Mouse (Mus musculus): ENCODE results near the gene Pla2g3. TPM values are rescaled to one million over a fixed set of nuclear protein-coding genes. Genes with fewer than 3 reads are reported as not detected.

Pla2g3 gene
- polyA plus RNA-seq (2014; fragmentation: Nextera tagmentation; extraction: Ambion mirVana), result 0.75 and 0.76 TPM in 2 replicates

DNA sequence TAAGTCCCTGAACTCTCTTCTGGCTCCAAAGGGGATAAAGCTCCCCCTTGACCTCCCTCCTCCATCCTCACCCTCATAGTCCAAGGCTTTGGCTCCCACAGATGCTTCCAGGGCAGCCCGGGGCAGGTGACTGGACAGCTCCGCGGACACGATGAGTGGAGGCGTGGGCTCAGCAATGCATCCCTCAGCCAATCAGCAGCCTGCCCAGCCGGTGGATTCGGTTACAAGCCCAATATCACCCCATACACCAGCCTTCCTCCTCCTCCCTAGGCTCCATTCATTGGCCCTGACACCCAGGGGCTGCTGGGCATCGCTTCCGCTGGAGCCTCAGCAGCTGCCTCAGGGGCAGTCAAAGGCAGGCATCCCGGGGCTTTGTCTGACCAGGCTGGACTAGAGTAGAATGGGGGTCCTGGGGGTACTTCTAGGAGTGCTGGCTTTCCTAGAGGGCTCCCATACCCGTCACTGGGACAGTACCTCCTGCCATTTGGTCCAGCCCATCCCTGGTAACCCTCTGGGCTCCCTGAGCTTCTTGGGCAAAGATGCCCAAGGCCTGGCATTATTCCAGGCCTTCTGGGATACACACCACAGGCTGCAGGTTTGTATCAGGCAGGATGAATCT is at the start of gene Pla2g3:
TSS of gene Pla2g3 (plus strand) at position 333 of the 619 bp plus-strand sequence.
- Histone ChIP-seq H3K4me2 (ENCODE audit: low read depth, severe bottlenecking) (0 out of 2 replicates have a peak within 1 kb of the TSS, but pooled peaks have one; percentile 12), H3K27me3 (ENCODE audit: control insufficient read depth, insufficient read depth, low read length) (no peaks in the 10 kb centered on the region), H3K9ac (ENCODE audit: low read length) (0 out of 2 replicates have a peak within 1 kb of the TSS, but pooled peaks have one; percentile 27), H3K27ac (replicated peaks; ENCODE audit: low read depth, low read length) (no peak within 1 kb of the TSS), H3K9me3 (ENCODE audit: control insufficient read depth, low read length) (no peaks in the 10 kb centered on the region), H3K4me1 (ENCODE audit: control insufficient read depth, insufficient read depth, low read length) (no peaks in the 10 kb centered on the region), H3K4me3 (ENCODE audit: low read depth, low read length) (no peak within 1 kb of the TSS), H3K36me3 (ENCODE audit: control insufficient read depth, insufficient read depth, low read length) (no peaks in the 10 kb centered on the region)
- 20% methylated on average over 11 of the region's 11 CpGs for WGBS
- peak; percentile 37 for DNase-seq (ENCODE audit: low spot score)
- no peak for ATAC-seq (ENCODE audit: insufficient number of reproducible peaks, low FRiP score, low TSS enrichment, low read depth)

- H3K4me3 ChIP-seq (ENCODE audit: low read depth, low read length), result no peak overlapping the region
- DNase-seq (ENCODE audit: low spot score), result no peak
- no peak overlapping the region for H3K4me2 ChIP-seq (ENCODE audit: low read depth, severe bottlenecking)
- no peaks in the 10 kb centered on the region for H3K4me1 ChIP-seq (ENCODE audit: control insufficient read depth, insufficient read depth, low read length)
- no peaks in the 10 kb centered on the region for H3K9me3 ChIP-seq (ENCODE audit: control insufficient read depth, low read length)
- no peaks in the 10 kb centered on the region for H3K36me3 ChIP-seq (ENCODE audit: control insufficient read depth, insufficient read depth, low read length)
- no peak overlapping the region for H3K9ac ChIP-seq (ENCODE audit: low read length)
- no peaks in the 10 kb centered on the region for H3K27me3 ChIP-seq (ENCODE audit: control insufficient read depth, insufficient read depth, low read length)
- H3K27ac ChIP-seq (replicated peaks; ENCODE audit: low read depth, low read length), result no peak overlapping the region
- ATAC-seq (ENCODE audit: insufficient number of reproducible peaks, low FRiP score, low TSS enrichment, low read depth), result no peak
Measured at GRCm38 (mm10) chr11:3441696-3442443, 46.2 kb upstream of the Pla2g3 start.

DNA sequence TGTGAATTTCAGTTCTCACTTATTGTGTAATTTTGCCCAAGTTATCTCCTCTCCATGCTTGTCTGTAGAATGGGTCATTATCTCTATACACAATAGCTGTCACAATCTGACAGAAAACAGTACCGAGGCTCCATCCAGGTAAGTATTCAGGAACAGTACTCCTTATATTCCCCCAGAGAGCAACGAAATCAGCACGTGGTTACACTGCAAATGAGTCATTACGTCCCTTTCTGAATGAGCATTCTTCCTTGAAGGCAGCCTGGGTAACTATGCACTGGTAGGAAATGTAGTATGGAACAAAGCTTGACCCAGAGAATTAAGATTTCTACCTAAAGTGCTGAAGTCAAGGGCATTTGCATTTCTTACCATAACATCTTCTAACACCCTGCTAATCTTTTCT is 45.4 kb upstream of the Pla2g3 start:
- 75% methylated on average over 4 of the region's 4 CpGs for WGBS
- no peak overlapping the region for H3K4me3 ChIP-seq (ENCODE audit: low read depth, low read length)

GRCm38 (mm10) chr11:3443091-3443490 is 45.0 kb upstream of the Pla2g3 start:
- DNase-seq (ENCODE audit: low spot score), result no peak
- WGBS, result 93% methylated on average over 2 of the region's 2 CpGs
- no peaks in the 10 kb centered on the region for H3K9me3 ChIP-seq (ENCODE audit: control insufficient read depth, low read length)
- no peaks in the 10 kb centered on the region for H3K4me1 ChIP-seq (ENCODE audit: control insufficient read depth, insufficient read depth, low read length)
- no peak overlapping the region for H3K27ac ChIP-seq (replicated peaks; ENCODE audit: low read depth, low read length)
- no peak for ATAC-seq (ENCODE audit: insufficient number of reproducible peaks, low FRiP score, low TSS enrichment, low read depth)
- no peaks in the 10 kb centered on the region for H3K36me3 ChIP-seq (ENCODE audit: control insufficient read depth, insufficient read depth, low read length)
- H3K4me2 ChIP-seq (ENCODE audit: low read depth, severe bottlenecking), result no peak overlapping the region
- H3K27me3 ChIP-seq (ENCODE audit: control insufficient read depth, insufficient read depth, low read length), result no peaks in the 10 kb centered on the region
- no peak overlapping the region for H3K9ac ChIP-seq (ENCODE audit: low read length)
- H3K4me3 ChIP-seq (ENCODE audit: low read depth, low read length), result no peak overlapping the region

More for the DNA sequence above, 45.4 kb upstream of the Pla2g3 start:
- ATAC-seq (ENCODE audit: insufficient number of reproducible peaks, low FRiP score, low TSS enrichment, low read depth), result no peak
- no peak overlapping the region for H3K27ac ChIP-seq (replicated peaks; ENCODE audit: low read depth, low read length)
- H3K9me3 ChIP-seq (ENCODE audit: control insufficient read depth, low read length), result no peaks in the 10 kb centered on the region
- no peaks in the 10 kb centered on the region for H3K4me1 ChIP-seq (ENCODE audit: control insufficient read depth, insufficient read depth, low read length)
- H3K27me3 ChIP-seq (ENCODE audit: control insufficient read depth, insufficient read depth, low read length), result no peaks in the 10 kb centered on the region
- H3K9ac ChIP-seq (ENCODE audit: low read length), result no peak overlapping the region
- DNase-seq (ENCODE audit: low spot score), result no peak
- no peaks in the 10 kb centered on the region for H3K36me3 ChIP-seq (ENCODE audit: control insufficient read depth, insufficient read depth, low read length)
- H3K4me2 ChIP-seq (ENCODE audit: low read depth, severe bottlenecking), result no peak overlapping the region

GRCm38 (mm10) chr11:3444875-3445274 is 43.2 kb upstream of the Pla2g3 start:
- WGBS, result 91% methylated on average over 8 of the region's 8 CpGs
- no peaks in the 10 kb centered on the region for H3K27me3 ChIP-seq (ENCODE audit: control insufficient read depth, insufficient read depth, low read length)
- H3K9ac ChIP-seq (ENCODE audit: low read length), result no peak overlapping the region
- no peak overlapping the region for H3K4me2 ChIP-seq (ENCODE audit: low read depth, severe bottlenecking)
- H3K27ac ChIP-seq (replicated peaks; ENCODE audit: low read depth, low read length), result no peak overlapping the region
- H3K4me3 ChIP-seq (ENCODE audit: low read depth, low read length), result no peak overlapping the region
- ATAC-seq (ENCODE audit: insufficient number of reproducible peaks, low FRiP score, low TSS enrichment, low read depth) (no peak), DNase-seq (ENCODE audit: low spot score) (no peak)
- H3K36me3 ChIP-seq (ENCODE audit: control insufficient read depth, insufficient read depth, low read length), result no peaks in the 10 kb centered on the region
- no peaks in the 10 kb centered on the region for H3K9me3 ChIP-seq (ENCODE audit: control insufficient read depth, low read length)
- no peaks in the 10 kb centered on the region for H3K4me1 ChIP-seq (ENCODE audit: control insufficient read depth, insufficient read depth, low read length)

- H3K4me3 ChIP-seq (ENCODE audit: low read depth, low read length), result peak overlapping the region; percentile 81
- H3K4me2 ChIP-seq (ENCODE audit: low read depth, severe bottlenecking), result peak overlapping the region; percentile 75
- no peaks in the 10 kb centered on the region for H3K9me3 ChIP-seq (ENCODE audit: control insufficient read depth, low read length)
- peak overlapping the region; percentile 74 for H3K9ac ChIP-seq (ENCODE audit: low read length)
- WGBS, result under 1% methylated on average over 20 of the region's 20 CpGs
- ATAC-seq (ENCODE audit: insufficient number of reproducible peaks, low FRiP score, low TSS enrichment, low read depth) (peak; percentile 29; the same call in 1 of the 2 replicates), DNase-seq (ENCODE audit: low spot score) (no peak)
- no peaks in the 10 kb centered on the region for H3K27me3 ChIP-seq (ENCODE audit: control insufficient read depth, insufficient read depth, low read length)
- H3K4me1 ChIP-seq (ENCODE audit: control insufficient read depth, insufficient read depth, low read length), result peaks cover 5% of the 10 kb centered on the region
- peak overlapping the region; percentile 65 for H3K27ac ChIP-seq (replicated peaks; ENCODE audit: low read depth, low read length)
- H3K36me3 ChIP-seq (ENCODE audit: control insufficient read depth, insufficient read depth, low read length), result no peaks in the 10 kb centered on the region
Measured at GRCm38 (mm10) chr11:3451701-3452163, 36.4 kb upstream of the Pla2g3 start.

GRCm38 (mm10) chr11:3452167-3452639 is 35.9 kb upstream of the Pla2g3 start, which contains the start of gene Rnf185:
Rnf185 (minus strand) TSS chr11:3452363.
- Histone ChIP-seq H3K27ac (replicated peaks; ENCODE audit: low read depth, low read length) (peak within 1 kb of the TSS; percentile 65), H3K36me3 (ENCODE audit: control insufficient read depth, insufficient read depth, low read length) (no peaks in the 10 kb centered on the region), H3K4me2 (ENCODE audit: low read depth, severe bottlenecking) (peak within 1 kb of the TSS; percentile 75), H3K27me3 (ENCODE audit: control insufficient read depth, insufficient read depth, low read length) (no peaks in the 10 kb centered on the region), H3K4me1 (ENCODE audit: control insufficient read depth, insufficient read depth, low read length) (peaks cover 5% of the 10 kb centered on the region), H3K9me3 (ENCODE audit: control insufficient read depth, low read length) (no peaks in the 10 kb centered on the region), H3K9ac (ENCODE audit: low read length) (peak within 1 kb of the TSS; percentile 74), H3K4me3 (ENCODE audit: low read depth, low read length) (peak within 1 kb of the TSS; percentile 81)
- WGBS, result under 1% methylated on average over 45 of the region's 45 CpGs
- peak; percentile 94 for ATAC-seq (ENCODE audit: insufficient number of reproducible peaks, low FRiP score, low TSS enrichment, low read depth)
- peak; percentile 95 for DNase-seq (ENCODE audit: low spot score)

GRCm38 (mm10) chr11:3452769-3453168 is 35.3 kb upstream of the Pla2g3 start:
- Histone ChIP-seq H3K27me3 (ENCODE audit: control insufficient read depth, insufficient read depth, low read length) (no peaks in the 10 kb centered on the region), H3K9ac (ENCODE audit: low read length) (peak overlapping the region; percentile 74), H3K4me2 (ENCODE audit: low read depth, severe bottlenecking) (peak overlapping the region; percentile 75), H3K4me3 (ENCODE audit: low read depth, low read length) (peak overlapping the region; percentile 81), H3K9me3 (ENCODE audit: control insufficient read depth, low read length) (no peaks in the 10 kb centered on the region), H3K27ac (replicated peaks; ENCODE audit: low read depth, low read length) (peak overlapping the region; percentile 65; the same call in 1 of the 2 replicates), H3K36me3 (ENCODE audit: control insufficient read depth, insufficient read depth, low read length) (no peaks in the 10 kb centered on the region), H3K4me1 (ENCODE audit: control insufficient read depth, insufficient read depth, low read length) (peaks cover 5% of the 10 kb centered on the region)
- peak; percentile 59 for DNase-seq (ENCODE audit: low spot score)
- WGBS, result 1% methylated on average over 9 of the region's 9 CpGs
- peak; percentile 31; the same call in 1 of the 2 replicates for ATAC-seq (ENCODE audit: insufficient number of reproducible peaks, low FRiP score, low TSS enrichment, low read depth)

Measured in limb, embryonic 11.5 days (tissue).